Mouse (Mus musculus): ENCODE results near the gene AC161166.1. TPM values are rescaled to one million over a fixed set of nuclear protein-coding genes. Genes with fewer than 3 reads are reported as not detected.
"Not testable (repeated sequence)": the region's sequence is repeated elsewhere in the genome, so short reads cannot be mapped to it uniquely, and the experiment has no call there.

AC161166.1 gene
- total RNA-seq, 2 experiments from 2014 or later, result not detected

GRCm38 (mm10) chr7:24486654-24487130 lies 25.6 kb downstream of the AC161166.1 start:
- no peak for DNase-seq (ENCODE audit: low spot score in 2 of 2)

GRCm38 (mm10) chr7:24485481-24485880 lies 26.8 kb downstream of the AC161166.1 start:
- no peak for DNase-seq (ENCODE audit: low spot score in 2 of 2)

- DNase-seq (ENCODE audit: low spot score in 2 of 2), result not testable (repeated sequence)
Observed at GRCm38 (mm10) chr7:24483291-24483690, 29.0 kb downstream of the AC161166.1 start.

DNA sequence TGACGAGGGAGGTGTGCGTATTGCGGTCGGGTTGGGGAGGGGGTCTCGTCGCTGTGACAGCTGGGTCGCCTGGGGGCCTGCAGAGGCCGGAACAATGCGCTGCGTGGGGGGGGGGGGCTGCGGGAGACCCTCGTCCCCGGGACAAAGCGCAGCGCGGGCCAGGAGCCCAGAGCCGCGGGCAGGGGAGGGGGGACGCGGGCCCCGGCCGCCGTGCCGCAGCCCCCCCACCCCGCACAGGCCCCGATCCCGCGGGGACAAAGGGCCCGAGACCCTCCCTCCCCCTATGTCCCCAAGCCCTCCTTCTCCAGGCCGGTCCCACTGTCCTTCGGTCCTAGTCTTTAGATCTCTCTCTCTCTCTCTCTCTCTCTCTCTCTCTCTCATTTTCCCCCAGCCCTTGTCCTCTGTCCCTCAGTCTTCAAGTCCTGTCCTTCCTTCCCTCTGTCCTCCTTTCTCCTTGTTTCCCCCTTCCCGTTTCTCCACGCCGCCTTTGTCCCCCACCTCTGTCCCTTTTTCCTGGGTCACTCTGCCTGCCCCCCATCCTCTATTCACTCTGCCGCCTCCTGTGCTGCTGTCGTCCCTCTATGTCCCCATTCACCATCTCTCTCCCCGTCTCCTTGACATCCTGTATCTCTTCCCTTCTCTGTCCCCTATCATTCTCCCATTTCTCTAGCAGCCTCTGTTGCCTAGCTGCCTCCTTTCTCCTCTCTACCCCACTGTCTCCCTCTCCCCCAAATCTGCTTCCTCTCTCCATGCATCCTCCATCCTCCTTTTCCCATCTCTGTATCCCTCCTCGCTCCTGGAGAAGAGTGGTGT lies 29.8 kb downstream of the AC161166.1 start:
- no peak for DNase-seq (ENCODE audit: low spot score in 2 of 2)

GRCm38 (mm10) chr7:24481474-24482207 lies 30.6 kb downstream of the AC161166.1 start, which contains the start of gene Cadm4:
Cadm4 (plus strand) TSS chr7:24482023.
- DNase-seq (ENCODE audit: low spot score in 2 of 2), result peak; percentile 90 to 93

DNA sequence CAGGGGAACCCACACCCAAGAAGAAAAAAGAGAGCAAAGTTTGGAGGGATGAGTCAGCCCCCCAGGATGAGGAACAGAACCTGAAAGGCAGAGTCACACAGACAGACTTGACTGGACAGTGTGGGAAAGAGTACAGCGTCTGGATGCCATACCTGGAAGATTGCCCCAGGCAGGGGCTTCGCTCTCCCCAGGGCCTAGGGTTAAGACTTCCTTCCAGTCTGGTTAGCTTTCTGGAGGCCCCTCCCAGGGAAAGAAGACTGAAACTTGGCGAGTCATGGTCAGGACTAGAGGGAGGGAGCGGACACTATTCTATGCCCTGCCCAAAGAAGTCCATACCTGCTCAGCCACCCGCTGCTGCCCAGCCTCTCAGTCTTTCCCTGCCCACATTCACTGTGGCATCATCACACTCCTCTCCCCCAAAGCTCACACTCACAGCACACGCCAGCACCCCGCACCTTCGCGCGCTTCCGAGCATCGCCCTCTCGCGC lies 31.2 kb downstream of the AC161166.1 start:
- no peak for DNase-seq (ENCODE audit: low spot score in 2 of 2)

GRCm38 (mm10) chr7:24480121-24480941 lies 31.9 kb downstream of the AC161166.1 start:
- DNase-seq (ENCODE audit: low spot score in 2 of 2), result peak in 1 of 2 experiments; percentile 40

- no peak for DNase-seq (ENCODE audit: low spot score in 2 of 2)
Observed at GRCm38 (mm10) chr7:24479685-24480084, 32.6 kb downstream of the AC161166.1 start.

DNA sequence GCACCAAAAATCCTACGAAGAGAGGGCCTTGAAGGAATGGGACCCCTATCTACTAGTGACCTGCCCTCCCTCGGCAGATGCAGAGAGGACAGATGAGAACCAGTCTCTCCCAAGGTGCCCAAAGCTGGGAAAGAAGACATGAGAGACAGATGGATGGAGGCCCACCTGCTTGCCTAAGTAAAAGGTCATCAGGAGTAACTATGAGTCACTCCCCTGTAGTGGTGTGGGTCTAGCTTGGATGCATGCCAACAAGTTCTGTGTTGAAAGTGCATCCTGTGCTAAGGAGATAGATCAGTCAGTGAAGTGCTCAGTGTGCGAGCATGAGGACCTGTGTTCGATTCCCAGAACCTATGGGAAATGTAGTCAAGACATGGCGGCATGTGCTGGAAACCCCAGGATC lies 33.3 kb downstream of the AC161166.1 start:
- DNase-seq (ENCODE audit: low spot score in 2 of 2), result no peak

GRCm38 (mm10) chr7:24476856-24477255 lies 35.4 kb downstream of the AC161166.1 start:
- peak in 1 of 2 experiments; percentile 50 for DNase-seq (ENCODE audit: low spot score in 2 of 2)

GRCm38 (mm10) chr7:24476338-24476737 lies 35.9 kb downstream of the AC161166.1 start:
- no peak for DNase-seq (ENCODE audit: low spot score in 2 of 2)

- DNase-seq (ENCODE audit: low spot score in 2 of 2), result no peak
Observed at GRCm38 (mm10) chr7:24474811-24475506, 37.3 kb downstream of the AC161166.1 start.

- DNase-seq (ENCODE audit: low spot score in 2 of 2), result peak; percentile 74 to 81
Observed at GRCm38 (mm10) chr7:24473913-24474529, 38.2 kb downstream of the AC161166.1 start.

DNA sequence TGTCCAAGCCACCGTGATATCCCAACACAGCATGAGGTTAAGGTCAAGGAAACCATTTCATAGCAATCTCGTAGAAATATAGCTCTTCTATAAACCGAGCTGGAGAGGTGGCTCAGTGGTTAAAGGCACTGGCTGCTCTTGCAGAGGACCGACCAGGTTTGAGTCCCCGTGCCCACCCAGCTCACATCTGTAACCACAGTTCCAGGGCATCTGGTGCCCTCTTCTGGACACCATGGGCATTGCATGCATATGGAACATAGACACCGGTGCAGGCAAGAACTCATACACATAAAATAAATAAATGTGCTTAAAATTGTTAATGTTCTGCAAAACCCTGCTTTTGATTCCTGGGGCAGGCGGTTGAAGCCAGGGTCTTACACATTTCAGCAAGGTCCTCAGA lies 39.3 kb downstream of the AC161166.1 start:
- no peak for DNase-seq (ENCODE audit: low spot score in 2 of 2)

GRCm38 (mm10) chr7:24472442-24472841 lies 39.8 kb downstream of the AC161166.1 start:
- DNase-seq (ENCODE audit: low spot score in 2 of 2), result no peak

- no peak for DNase-seq (ENCODE audit: low spot score in 2 of 2)
Observed at GRCm38 (mm10) chr7:24470356-24470755, 41.9 kb downstream of the AC161166.1 start.

- no peak for DNase-seq (ENCODE audit: low spot score in 2 of 2)
Observed at GRCm38 (mm10) chr7:24469126-24469525, 43.1 kb downstream of the AC161166.1 start.

DNA sequence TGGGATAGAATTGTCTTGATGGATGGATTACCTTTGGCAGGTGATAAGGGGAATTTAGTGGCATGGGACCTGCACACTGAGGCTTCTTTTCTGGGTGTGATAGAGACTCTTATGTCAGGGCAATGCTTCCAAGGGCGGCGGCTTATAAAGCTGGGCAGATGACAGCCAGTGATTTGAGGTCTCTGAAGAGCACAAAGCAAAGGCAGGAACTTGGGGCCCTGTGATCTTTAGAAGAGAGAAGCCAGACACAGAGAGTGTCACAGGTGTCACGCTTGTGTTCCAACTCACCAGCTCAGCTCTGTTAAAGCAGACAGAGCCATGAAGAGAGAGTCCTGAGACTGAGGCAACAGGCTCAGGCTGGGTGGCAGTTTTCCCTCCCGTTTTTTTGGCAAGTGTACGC lies 44.4 kb downstream of the AC161166.1 start:
- DNase-seq (ENCODE audit: low spot score in 2 of 2), result no peak

DNA sequence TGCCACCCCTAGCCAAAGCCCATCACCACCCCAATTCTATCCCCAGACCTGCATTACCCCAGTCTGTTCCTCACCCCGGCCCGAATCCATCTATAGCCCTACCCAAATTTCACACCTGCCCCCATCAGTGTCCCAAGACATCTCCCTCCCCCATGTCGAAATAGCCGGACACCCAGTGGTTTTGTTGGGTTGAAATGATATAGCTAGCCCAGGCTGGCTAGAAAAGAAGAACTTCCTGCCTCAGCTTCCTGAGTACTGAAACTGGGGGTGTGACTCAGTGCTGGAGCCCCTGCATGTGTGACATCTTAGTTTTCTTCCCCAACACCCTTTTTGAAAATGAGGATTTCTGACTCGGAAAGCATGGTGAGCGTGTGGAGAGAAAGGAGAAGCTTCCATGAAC lies 45.4 kb downstream of the AC161166.1 start:
- no peak for DNase-seq (ENCODE audit: low spot score in 2 of 2)
